Mouse (Mus musculus): Measurements from ENCODE around the gene Wfdc1. TPM values are rescaled to one million over a fixed set of nuclear protein-coding genes. Genes with fewer than 3 reads are reported as not detected.

The Wfdc1 gene
- total RNA-seq, 2 experiments from 2014 or later = 4.5 to 5.7 TPM

DNA sequence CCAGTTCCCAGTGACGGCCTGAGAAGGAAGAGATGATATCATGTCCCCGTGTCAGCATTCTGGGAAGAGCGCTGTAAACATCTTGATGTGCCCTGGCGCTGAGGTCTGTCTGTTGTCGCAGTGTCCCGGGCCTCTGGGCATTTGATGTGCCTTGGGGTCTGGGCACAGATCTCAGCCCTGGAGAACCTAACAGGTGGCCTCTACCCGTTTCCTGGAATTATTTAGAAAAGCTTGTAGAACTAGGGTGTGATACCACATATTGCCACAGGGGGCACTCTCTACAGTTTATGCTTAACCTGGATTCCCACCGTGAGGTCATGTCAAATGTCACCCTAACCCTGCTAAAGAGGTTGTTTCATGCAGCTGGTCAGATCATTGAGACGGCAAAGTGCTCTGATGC lies 51.6 kb downstream of the Wfdc1 start:
- no peak for DNase-seq (ENCODE audit: extremely low spot score in 1 of 2, low spot score in 2 of 2)
- intact Hi-C loops (cut with DNase I) = no loop called here

DNA sequence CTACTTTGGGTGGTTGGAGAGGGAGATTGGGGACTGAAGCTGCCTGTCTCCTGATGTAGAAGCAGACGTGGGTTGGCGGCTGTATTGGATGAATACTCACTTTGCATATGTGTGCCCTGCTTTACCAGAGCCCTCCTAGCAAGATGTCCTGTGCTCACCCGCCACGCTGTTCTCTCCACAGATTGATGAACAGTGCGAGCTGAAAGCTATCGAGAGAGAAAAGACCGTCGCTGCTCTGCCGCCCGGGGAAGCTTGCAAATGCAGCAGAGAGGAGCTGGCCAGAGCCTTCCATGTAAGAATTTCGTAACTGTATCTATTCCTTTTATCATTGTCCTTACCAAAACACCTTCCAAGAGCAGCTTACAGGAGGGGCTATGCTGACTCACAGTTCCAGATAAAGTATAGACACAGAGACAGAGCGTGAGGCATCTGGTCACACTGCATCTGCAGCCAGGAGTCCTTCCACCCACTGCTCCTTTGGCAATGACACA lies 52.9 kb downstream of the Wfdc1 start:
- intact Hi-C loops (cut with DNase I) = no loop called here
- no peak for DNase-seq (ENCODE audit: extremely low spot score in 1 of 2, low spot score in 2 of 2)

DNA sequence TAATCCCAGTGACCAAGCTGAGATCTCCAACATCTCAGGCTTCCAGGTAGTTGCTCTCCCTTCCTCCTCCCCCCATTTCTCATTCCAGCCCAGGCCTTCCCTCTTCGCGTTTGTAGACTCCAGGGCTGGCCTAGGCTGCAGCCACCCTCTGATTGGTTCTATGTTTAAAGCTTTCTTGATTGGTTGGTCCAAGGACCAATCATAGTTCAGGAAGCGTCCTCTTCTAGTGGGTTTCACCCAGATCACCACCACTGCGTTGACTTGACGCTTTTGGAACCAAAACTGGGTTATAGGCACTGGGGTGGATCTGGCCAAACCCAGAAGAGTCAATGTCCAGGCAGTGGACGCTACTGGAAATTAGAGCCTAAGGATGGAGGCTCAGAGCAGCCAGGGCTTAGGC lies 56.2 kb downstream of the Wfdc1 start:
- no peak for DNase-seq (ENCODE audit: extremely low spot score in 1 of 2, low spot score in 2 of 2)
- intact Hi-C loops (cut with DNase I) = no loop called here

GRCm38 (mm10) chr8:119723676-119724075 lies 57.5 kb downstream of the Wfdc1 start:
- intact Hi-C loops (cut with DNase I) = no loop called here
- no peak for DNase-seq (ENCODE audit: extremely low spot score in 1 of 2, low spot score in 2 of 2)

- intact Hi-C loops (cut with DNase I) = no loop called here
These were observed 58.4 kb downstream of the Wfdc1 start for GRCm38 (mm10) chr8:119724596-119724995.

GRCm38 (mm10) chr8:119727093-119727492 lies 60.9 kb downstream of the Wfdc1 start:
- intact Hi-C loops (cut with DNase I) = no loop called here
- DNase-seq (ENCODE audit: extremely low spot score in 1 of 2, low spot score in 2 of 2) = no peak

More at GRCm38 (mm10) chr8:119724596-119724995, 58.4 kb downstream of the Wfdc1 start:
- DNase-seq (ENCODE audit: extremely low spot score in 1 of 2, low spot score in 2 of 2) = no peak

GRCm38 (mm10) chr8:119728351-119728895 lies 62.3 kb downstream of the Wfdc1 start:
- DNase-seq (ENCODE audit: extremely low spot score in 1 of 2, low spot score in 2 of 2) = no peak
- intact Hi-C loops (cut with DNase I) = no loop called here

DNA sequence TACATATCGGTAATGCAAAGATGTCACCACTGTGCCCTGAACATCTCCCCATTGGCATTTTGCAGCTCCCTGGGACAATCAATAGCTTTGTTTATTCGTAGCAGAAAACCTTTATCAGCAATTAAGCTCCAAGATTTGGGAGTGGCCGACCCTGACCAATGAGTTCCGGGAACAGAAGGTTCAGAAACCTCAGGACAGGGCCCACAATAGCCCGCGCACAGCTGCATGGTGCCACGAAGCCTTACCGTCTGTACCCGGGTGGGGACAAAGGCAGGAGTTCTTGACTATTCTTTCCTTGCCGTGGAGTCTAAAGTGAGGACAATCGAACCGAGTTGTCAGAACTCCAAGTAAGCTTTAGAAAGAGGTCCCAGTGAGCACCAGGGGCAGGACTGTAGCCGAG lies 65.9 kb downstream of the Wfdc1 start:
- DNase-seq (ENCODE audit: extremely low spot score in 1 of 2, low spot score in 2 of 2) = no peak
- intact Hi-C loops (cut with DNase I) = no loop called here

DNA sequence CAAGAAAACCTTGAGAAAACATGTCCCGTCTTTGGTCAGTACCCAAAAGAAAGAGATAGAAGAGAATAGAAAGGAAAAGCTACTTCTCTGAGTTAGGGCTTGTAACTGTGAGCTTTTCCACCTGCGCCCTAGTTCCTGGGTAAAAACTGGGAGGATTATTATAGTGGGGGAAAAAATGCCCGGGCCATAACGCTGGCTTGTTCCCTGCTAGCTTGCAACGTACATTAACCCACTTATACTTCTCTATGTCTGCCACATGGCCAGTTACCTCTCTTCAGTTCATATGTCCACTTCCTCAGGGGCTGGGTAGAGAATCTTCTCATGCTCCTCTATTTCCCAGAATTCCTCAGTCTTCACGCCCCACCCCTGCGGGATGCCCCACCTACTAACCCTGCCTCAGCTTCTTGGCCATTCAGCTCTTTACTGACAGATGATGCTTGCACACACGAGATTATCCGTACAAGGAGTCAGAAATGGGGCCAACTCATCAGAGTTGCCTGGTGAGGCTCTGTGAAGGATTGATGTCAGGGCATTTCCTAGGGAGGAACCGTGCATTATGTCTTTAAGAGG lies 70.3 kb downstream of the Wfdc1 start:
- DNase-seq (ENCODE audit: extremely low spot score in 1 of 2, low spot score in 2 of 2) = no peak
- intact Hi-C loops (cut with DNase I) = no loop called here

DNA sequence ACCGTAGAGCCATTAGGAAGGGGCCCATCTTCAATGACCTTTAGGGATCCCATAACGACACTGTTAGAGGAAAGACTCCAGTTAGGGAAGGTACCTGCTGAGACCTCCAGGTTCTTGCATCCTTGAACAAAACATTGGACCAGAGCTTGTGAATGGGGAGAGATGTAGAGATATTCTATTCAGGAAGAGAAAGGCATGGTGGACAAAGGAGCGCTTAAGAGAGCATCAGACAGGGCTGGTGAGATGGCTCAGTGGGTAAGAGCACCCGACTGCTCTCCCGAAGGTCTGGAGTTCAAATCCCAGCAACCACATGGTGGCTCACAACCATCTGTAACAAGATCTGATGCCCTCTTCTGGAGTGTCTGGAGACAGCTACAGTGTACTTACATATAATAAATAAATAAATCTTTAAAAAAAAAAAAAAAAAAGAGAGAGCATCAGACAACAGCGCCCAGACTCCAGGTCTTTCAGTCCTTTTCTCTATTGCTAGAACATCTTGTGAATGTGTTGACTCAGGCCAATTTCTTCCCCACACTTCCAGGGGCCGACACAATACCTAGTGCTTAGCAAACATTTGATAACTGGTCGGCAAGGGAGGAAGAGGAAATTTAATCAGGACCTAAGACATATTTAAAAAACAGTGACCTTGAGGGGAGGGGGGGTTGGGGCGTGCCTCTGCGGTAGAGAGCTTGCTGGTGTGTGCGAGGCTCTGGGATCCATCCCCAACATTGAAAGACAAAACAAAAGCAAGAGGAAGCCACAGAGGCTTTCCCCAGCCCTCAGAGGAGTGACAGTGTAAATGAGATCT lies 71.1 kb downstream of the Wfdc1 start:
- intact Hi-C loops (cut with DNase I) = no loop called here
- no peak for DNase-seq (ENCODE audit: extremely low spot score in 1 of 2, low spot score in 2 of 2)

Other genes with a start within 250 kb of the Wfdc1 start
- 1 to 10 TPM in 1 of 2 experiments, not detected in 1; 1.2 TPM for gene Osgin1, start 232.2 kb upstream of the Wfdc1 start, total RNA-seq (2021)
- 10 to 100 TPM; 51.6 to 63.6 TPM for gene Necab2, start 219.6 kb upstream of the Wfdc1 start, total RNA-seq (2021)
- under 1 TPM in 1 of 2 experiments, not detected in 1; 0.45 TPM for gene Slc38a8, start 164.7 kb upstream of the Wfdc1 start, total RNA-seq (2021)
- gene Mbtps1, start 107.6 kb upstream of the Wfdc1 start, total RNA-seq (2021) = 10 to 100 TPM; 59.1 to 70.0 TPM
- gene Hsdl1, start 91.2 kb upstream of the Wfdc1 start, total RNA-seq (2021) = 10 to 100 TPM; 48.3 to 56.2 TPM
- gene Dnaaf1, start 91.1 kb upstream of the Wfdc1 start, total RNA-seq (2021) = not detected
- gene Taf1c, start 61.1 kb upstream of the Wfdc1 start, total RNA-seq (2021) = 10 to 100 TPM; 11.2 to 12.5 TPM
- gene Adad2, start 53.6 kb upstream of the Wfdc1 start, total RNA-seq (2021) = not detected
- under 1 TPM; 0.55 to 0.60 TPM for gene Kcng4, start 30.7 kb upstream of the Wfdc1 start, total RNA-seq (2021)
- gene Atp2c2, start 33.6 kb downstream of the Wfdc1 start, total RNA-seq (2021) = under 1 TPM; 0.55 to 0.79 TPM
- 10 to 100 TPM; 14.2 to 15.9 TPM for gene Tldc1, start 112.1 kb downstream of the Wfdc1 start, total RNA-seq (2021)
- 100 to 1,000 TPM in 1 of 2 experiments, 10 to 100 TPM in 1; 96.5 to 100 TPM for gene Cotl1, start 174.2 kb downstream of the Wfdc1 start, total RNA-seq (2021)
- 1 to 10 TPM; 7.3 to 8.2 TPM for gene Klhl36, start 195.9 kb downstream of the Wfdc1 start, total RNA-seq (2021)
- 100 to 1,000 TPM in 1 of 2 experiments, 10 to 100 TPM in 1; 94.5 to 114 TPM for gene Usp10, start 244.0 kb downstream of the Wfdc1 start, total RNA-seq (2021)
- 1 to 10 TPM; 4.4 to 9.0 TPM for gene Gm20388, start 244.5 kb downstream of the Wfdc1 start, total RNA-seq (2021)